Mouse (Mus musculus): ENCODE results near the gene Fam110c.

DNA sequence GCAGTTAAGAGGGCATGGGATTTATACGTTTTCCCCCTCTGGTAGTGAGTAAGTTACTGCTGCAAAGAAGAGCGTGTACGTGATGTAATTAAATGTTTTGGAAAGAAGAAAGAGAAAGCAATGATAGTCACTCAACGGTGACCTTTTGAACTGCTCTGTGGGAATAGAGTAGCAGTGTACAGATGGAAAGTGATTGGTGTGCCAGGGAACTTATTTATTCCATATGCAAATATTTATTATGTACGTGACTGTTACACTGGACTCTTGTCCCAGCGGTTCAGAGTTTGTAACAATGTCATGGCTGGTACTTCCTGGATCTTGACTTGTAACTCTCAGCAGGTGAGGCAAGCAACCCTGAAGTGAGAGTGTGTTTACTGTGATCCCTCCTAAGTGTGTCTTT lies 6.7 kb downstream of the Fam110c start:
- TF ChIP-seq CTCF (IDR thresholded peaks at IDR 0.05; ENCODE audit: low read depth, low read length): no peak
- TF ChIP-seq GATA1 (IDR thresholded peaks at IDR 0.05; ENCODE audit: borderline replicate concordance, low read length): no peak
